Mouse (Mus musculus): ENCODE results near the gene Tpbgl. TPM values are rescaled to one million over a fixed set of nuclear protein-coding genes. Genes with fewer than 3 reads are reported as not detected.

Tpbgl gene
- polyA plus RNA-seq, 1 experiment from 2014 or later, result 1.0 TPM

- Histone ChIP-seq H3K27ac (ENCODE audit: low read length) (no peak overlapping the region), H3K9me3 (ENCODE audit: control insufficient read depth, low read length) (no peaks in the 10 kb centered on the region), H3K4me1 (ENCODE audit: control insufficient read depth, insufficient read depth, low read length) (no peaks in the 10 kb centered on the region), H3K4me2 (ENCODE audit: low read depth, low read length) (no peak overlapping the region), H3K4me3 (ENCODE audit: low read length) (no peak overlapping the region), H3K27me3 (replicated peaks; ENCODE audit: control insufficient read depth, insufficient read depth, low read length) (no peaks in the 10 kb centered on the region), H3K36me3 (ENCODE audit: control insufficient read depth, insufficient read depth, low read length) (no peaks in the 10 kb centered on the region; the same call in 1 of the 2 replicates), H3K9ac (ENCODE audit: low read depth, low read length) (no peak overlapping the region)
- no peak for ATAC-seq
- 87% methylated on average over 5 of the region's 5 CpGs for WGBS
These were observed 36.3 kb downstream of the Tpbgl start for GRCm38 (mm10) chr7:99590646-99591045.

GRCm38 (mm10) chr7:99590064-99590463 is 36.8 kb downstream of the Tpbgl start:
- H3K4me1 ChIP-seq (ENCODE audit: control insufficient read depth, insufficient read depth, low read length), result no peaks in the 10 kb centered on the region
- ATAC-seq, result 0 out of 2 replicates have a peak, but pooled peaks have one; percentile 41
- peaks cover 2% of the 10 kb centered on the region; the same call in 1 of the 2 replicates for H3K36me3 ChIP-seq (ENCODE audit: control insufficient read depth, insufficient read depth, low read length)
- H3K9ac ChIP-seq (ENCODE audit: low read depth, low read length), result no peak overlapping the region
- H3K4me3 ChIP-seq (ENCODE audit: low read length), result no peak overlapping the region
- H3K4me2 ChIP-seq (ENCODE audit: low read depth, low read length), result no peak overlapping the region
- no peak overlapping the region for H3K27ac ChIP-seq (ENCODE audit: low read length)
- H3K27me3 ChIP-seq (replicated peaks; ENCODE audit: control insufficient read depth, insufficient read depth, low read length), result no peaks in the 10 kb centered on the region
- H3K9me3 ChIP-seq (ENCODE audit: control insufficient read depth, low read length), result no peaks in the 10 kb centered on the region
- 12% methylated on average over 3 of the region's 3 CpGs for WGBS

GRCm38 (mm10) chr7:99585976-99586375 is 40.9 kb downstream of the Tpbgl start:
- no peaks in the 10 kb centered on the region for H3K27me3 ChIP-seq (replicated peaks; ENCODE audit: control insufficient read depth, insufficient read depth, low read length)
- 83% methylated on average over 8 of the region's 8 CpGs for WGBS

GRCm38 (mm10) chr7:99583625-99584024 is 43.3 kb downstream of the Tpbgl start:
- H3K4me3 ChIP-seq (ENCODE audit: low read length), result no peak overlapping the region
- no peaks in the 10 kb centered on the region for H3K27me3 ChIP-seq (replicated peaks; ENCODE audit: control insufficient read depth, insufficient read depth, low read length)
- no peak overlapping the region for H3K4me2 ChIP-seq (ENCODE audit: low read depth, low read length)
- peaks cover 2% of the 10 kb centered on the region; the same call in 1 of the 2 replicates for H3K36me3 ChIP-seq (ENCODE audit: control insufficient read depth, insufficient read depth, low read length)
- WGBS, result 76% methylated on average over 5 of the region's 5 CpGs
- H3K9ac ChIP-seq (ENCODE audit: low read depth, low read length), result no peak overlapping the region
- no peaks in the 10 kb centered on the region for H3K9me3 ChIP-seq (ENCODE audit: control insufficient read depth, low read length)
- no peaks in the 10 kb centered on the region for H3K4me1 ChIP-seq (ENCODE audit: control insufficient read depth, insufficient read depth, low read length)
- ATAC-seq, result no peak
- no peak overlapping the region for H3K27ac ChIP-seq (ENCODE audit: low read length)

More at GRCm38 (mm10) chr7:99585976-99586375, 40.9 kb downstream of the Tpbgl start:
- Histone ChIP-seq H3K9me3 (ENCODE audit: control insufficient read depth, low read length) (no peaks in the 10 kb centered on the region), H3K4me2 (ENCODE audit: low read depth, low read length) (no peak overlapping the region), H3K4me3 (ENCODE audit: low read length) (no peak overlapping the region), H3K27ac (ENCODE audit: low read length) (no peak overlapping the region), H3K4me1 (ENCODE audit: control insufficient read depth, insufficient read depth, low read length) (no peaks in the 10 kb centered on the region), H3K9ac (ENCODE audit: low read depth, low read length) (no peak overlapping the region), H3K36me3 (ENCODE audit: control insufficient read depth, insufficient read depth, low read length) (peaks cover 2% of the 10 kb centered on the region; the same call in 1 of the 2 replicates)
- no peak for ATAC-seq

GRCm38 (mm10) chr7:99582867-99583266 is 44.0 kb downstream of the Tpbgl start:
- Histone ChIP-seq H3K4me2 (ENCODE audit: low read depth, low read length) (no peak overlapping the region), H3K27me3 (replicated peaks; ENCODE audit: control insufficient read depth, insufficient read depth, low read length) (no peaks in the 10 kb centered on the region), H3K4me3 (ENCODE audit: low read length) (no peak overlapping the region), H3K9ac (ENCODE audit: low read depth, low read length) (no peak overlapping the region), H3K36me3 (ENCODE audit: control insufficient read depth, insufficient read depth, low read length) (peaks cover 2% of the 10 kb centered on the region; the same call in 1 of the 2 replicates), H3K4me1 (ENCODE audit: control insufficient read depth, insufficient read depth, low read length) (0 out of 2 replicates have a peak, but pooled peaks cover 3% of the 10 kb centered on the region), H3K9me3 (ENCODE audit: control insufficient read depth, low read length) (no peaks in the 10 kb centered on the region), H3K27ac (ENCODE audit: low read length) (no peak overlapping the region)
- no peak for ATAC-seq
- 67% methylated on average over 4 of the region's 4 CpGs for WGBS

GRCm38 (mm10) chr7:99582306-99582705 is 44.6 kb downstream of the Tpbgl start:
- ATAC-seq, result no peak
- no peak overlapping the region for H3K4me3 ChIP-seq (ENCODE audit: low read length)
- WGBS, result 69% methylated on average over 7 of the region's 7 CpGs
- 0 out of 2 replicates have a peak, but pooled peaks cover 3% of the 10 kb centered on the region for H3K4me1 ChIP-seq (ENCODE audit: control insufficient read depth, insufficient read depth, low read length)
- no peak overlapping the region for H3K4me2 ChIP-seq (ENCODE audit: low read depth, low read length)
- no peaks in the 10 kb centered on the region for H3K9me3 ChIP-seq (ENCODE audit: control insufficient read depth, low read length)
- no peak overlapping the region for H3K27ac ChIP-seq (ENCODE audit: low read length)
- no peaks in the 10 kb centered on the region for H3K27me3 ChIP-seq (replicated peaks; ENCODE audit: control insufficient read depth, insufficient read depth, low read length)
- peaks cover 2% of the 10 kb centered on the region; the same call in 1 of the 2 replicates for H3K36me3 ChIP-seq (ENCODE audit: control insufficient read depth, insufficient read depth, low read length)
- H3K9ac ChIP-seq (ENCODE audit: low read depth, low read length), result no peak overlapping the region; the same call in 1 of the 2 replicates

DNA sequence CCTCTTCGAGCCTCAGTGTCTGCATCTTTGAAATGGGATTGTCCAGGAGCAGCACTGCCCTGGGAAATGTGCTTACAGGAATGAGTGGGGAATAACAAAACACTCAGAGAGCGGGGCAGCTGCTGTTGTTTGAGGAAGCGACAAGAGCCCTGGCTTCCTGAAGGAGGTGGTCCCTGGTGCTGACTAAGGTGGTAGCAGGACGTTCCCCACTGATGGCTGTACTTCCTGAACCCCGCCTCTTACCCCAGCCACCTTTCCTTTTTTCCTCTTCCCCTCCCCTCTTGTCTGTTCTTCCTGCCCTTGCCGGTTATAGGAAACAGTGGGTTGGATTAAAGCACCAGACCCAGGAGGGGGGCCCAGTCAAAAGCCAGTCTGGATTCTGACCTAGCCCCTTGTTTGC is 46.7 kb downstream of the Tpbgl start:
- 49% methylated on average over 6 of the region's 6 CpGs for WGBS
- Histone ChIP-seq H3K27me3 (replicated peaks; ENCODE audit: control insufficient read depth, insufficient read depth, low read length) (no peaks in the 10 kb centered on the region), H3K9me3 (ENCODE audit: control insufficient read depth, low read length) (no peaks in the 10 kb centered on the region), H3K4me3 (ENCODE audit: low read length) (no peak overlapping the region), H3K4me2 (ENCODE audit: low read depth, low read length) (no peak overlapping the region), H3K27ac (ENCODE audit: low read length) (no peak overlapping the region), H3K4me1 (ENCODE audit: control insufficient read depth, insufficient read depth, low read length) (0 out of 2 replicates have a peak, but pooled peaks cover 3% of the 10 kb centered on the region), H3K9ac (ENCODE audit: low read depth, low read length) (no peak overlapping the region), H3K36me3 (ENCODE audit: control insufficient read depth, insufficient read depth, low read length) (peaks cover 1% of the 10 kb centered on the region; the same call in 1 of the 2 replicates)
- ATAC-seq, result no peak

DNA sequence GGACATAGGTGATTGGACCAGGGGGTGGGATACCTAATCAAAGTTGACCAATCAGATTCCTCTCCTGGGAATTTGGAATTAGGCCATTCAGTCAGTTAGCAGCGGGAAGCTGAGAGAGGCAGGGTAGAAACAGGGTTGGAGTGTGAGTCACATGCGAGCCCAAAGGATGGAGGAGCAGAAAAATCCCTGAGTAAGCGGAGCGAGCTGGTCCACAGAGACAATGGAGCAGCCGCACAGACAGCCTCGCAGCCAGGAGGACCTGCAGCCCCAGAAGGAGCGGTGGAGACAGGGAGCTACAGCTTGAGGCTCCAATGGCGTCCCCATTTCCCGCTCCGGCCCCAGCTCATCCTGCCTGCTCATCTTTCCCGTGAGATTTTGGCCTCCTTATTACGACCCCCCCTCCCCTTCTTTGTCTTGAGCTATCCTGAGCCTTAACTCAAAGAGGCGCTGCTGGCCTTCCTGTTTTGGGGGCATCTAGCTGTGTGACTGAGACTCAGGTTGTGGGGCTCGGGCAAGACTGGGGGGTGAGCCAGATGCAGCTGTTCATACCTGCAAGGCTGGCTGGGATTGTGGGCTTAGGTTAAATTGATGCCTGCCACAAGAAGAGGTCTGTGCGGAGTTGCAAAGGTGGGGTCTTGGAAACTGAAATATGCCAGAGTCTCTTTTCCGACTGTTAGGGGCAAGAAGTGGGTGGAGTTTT is 47.3 kb downstream of the Tpbgl start:
- Histone ChIP-seq H3K9ac (ENCODE audit: low read depth, low read length) (no peak overlapping the region), H3K27ac (ENCODE audit: low read length) (no peak overlapping the region)
- WGBS, result 25% methylated on average over 16 of the region's 16 CpGs

DNA sequence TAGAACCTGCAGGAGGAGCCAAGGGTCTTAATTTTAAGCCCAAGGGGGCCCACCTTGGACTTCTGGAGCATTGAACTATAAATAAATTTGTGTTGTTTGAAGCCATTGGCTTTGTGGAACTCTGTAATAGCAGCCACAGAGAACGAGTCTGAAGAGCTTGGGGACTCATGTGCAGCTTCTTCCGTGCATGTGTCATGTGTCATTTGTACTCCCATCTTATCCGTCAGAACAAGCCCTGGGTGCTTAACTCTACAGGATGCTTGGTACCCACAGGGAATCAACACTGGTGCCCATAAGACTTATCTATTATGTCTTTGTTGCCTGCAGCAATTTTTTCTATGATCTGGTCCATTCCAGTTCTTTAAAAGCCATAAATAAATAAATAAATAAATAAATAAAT is 48.7 kb downstream of the Tpbgl start:
- no peak overlapping the region for H3K9ac ChIP-seq (ENCODE audit: low read depth, low read length)
- H3K4me2 ChIP-seq (ENCODE audit: low read depth, low read length), result no peak overlapping the region
- H3K27me3 ChIP-seq (replicated peaks; ENCODE audit: control insufficient read depth, insufficient read depth, low read length), result no peaks in the 10 kb centered on the region
- no peak overlapping the region for H3K4me3 ChIP-seq (ENCODE audit: low read length)
- H3K4me1 ChIP-seq (ENCODE audit: control insufficient read depth, insufficient read depth, low read length), result 0 out of 2 replicates have a peak, but pooled peaks cover 5% of the 10 kb centered on the region
- H3K36me3 ChIP-seq (ENCODE audit: control insufficient read depth, insufficient read depth, low read length), result no peaks in the 10 kb centered on the region
- 81% methylated on average over 3 of the region's 3 CpGs for WGBS
- H3K27ac ChIP-seq (ENCODE audit: low read length), result no peak overlapping the region
- H3K9me3 ChIP-seq (ENCODE audit: control insufficient read depth, low read length), result no peaks in the 10 kb centered on the region
- ATAC-seq, result no peak

More for the DNA sequence above, 47.3 kb downstream of the Tpbgl start:
- Histone ChIP-seq H3K4me1 (ENCODE audit: control insufficient read depth, insufficient read depth, low read length) (0 out of 2 replicates have a peak, but pooled peaks cover 3% of the 10 kb centered on the region), H3K27me3 (replicated peaks; ENCODE audit: control insufficient read depth, insufficient read depth, low read length) (no peaks in the 10 kb centered on the region), H3K9me3 (ENCODE audit: control insufficient read depth, low read length) (no peaks in the 10 kb centered on the region), H3K4me3 (ENCODE audit: low read length) (no peak overlapping the region), H3K36me3 (ENCODE audit: control insufficient read depth, insufficient read depth, low read length) (no peaks in the 10 kb centered on the region; the same call in 1 of the 2 replicates), H3K4me2 (ENCODE audit: low read depth, low read length) (no peak overlapping the region)
- ATAC-seq, result no peak
